Mouse (Mus musculus) hindbrain, postnatal 0 days (tissue): ENCODE results near the gene Gan. TPM values are rescaled to one million over a fixed set of nuclear protein-coding genes. Genes with fewer than 3 reads are reported as not detected.

ENCODE experiments used
- ATAC-seq: fragments of 200-750 bp; cut with Nextera tagmentation; 2 replicates; pipeline ENCODE4 v1.8.0; 2017; ENCODE audit warnings: mild to moderate bottlenecking, moderate TSS enrichment, moderate library complexity
- DNase-seq: peaks from one replicate; pipeline ENCODE4 v3.0.0-alpha.2; 2015; ENCODE audit warnings: low spot score
- H3K27ac ChIP-seq: fragments of 300-500 bp; sonication (generic); 2 replicates; pipeline ENCODE4 v1.5.1; 2014; ENCODE audit warnings: mild to moderate bottlenecking
- H3K27me3 ChIP-seq: fragments of 300-500 bp; sonication (generic); 2 replicates; pipeline ENCODE4 v1.6.1; 2014; ENCODE audit warnings: low read length, mixed read lengths; ENCODE audit not compliant: insufficient read depth
- H3K36me3 ChIP-seq: fragments of 300-500 bp; sonication (generic); 2 replicates; pipeline ENCODE4 v1.6.1; 2014; ENCODE audit warnings: low read length, mixed read lengths; ENCODE audit not compliant: insufficient read depth
- H3K4me1 ChIP-seq: fragments of 300-500 bp; sonication (generic); 2 replicates; pipeline ENCODE4 v1.6.1; 2014; ENCODE audit warnings: antibody characterized with exemption, low read length, mixed read lengths; ENCODE audit not compliant: insufficient read depth
- H3K4me2 ChIP-seq: fragments of 300-500 bp; sonication (generic); 2 replicates; pipeline ENCODE4 v1.6.1; 2014; ENCODE audit warnings: low read depth, mild to moderate bottlenecking, low read length, moderate library complexity, mixed read lengths
- H3K4me3 ChIP-seq: fragments of 300-500 bp; sonication (generic); 2 replicates; pipeline ENCODE4 v1.5.1; 2014; ENCODE audit warnings: low read length
- H3K9ac ChIP-seq: fragments of 300-500 bp; sonication (generic); replicated peaks from 2 replicates; pipeline ENCODE4 v1.6.1; 2014; ENCODE audit warnings: mild to moderate bottlenecking, low read length, moderate library complexity, mixed read lengths
- H3K9me3 ChIP-seq: fragments of 300-500 bp; sonication (generic); 2 replicates; pipeline ENCODE4 v1.6.1; 2016; ENCODE audit warnings: low read length, mixed read lengths
- CTCF ChIP-seq: IDR thresholded peaks from 2 replicates; pipeline ENCODE4 v1.5.1; 2016; ENCODE audit warnings: antibody characterized with exemption, control low read depth, low read depth
- WGBS: fragments of 180-500 bp; shearing (Covaris S2); extraction: QIAGEN DNeasy Blood & Tissue Kit; methylation state at CpG from one replicate; pipeline ENCODE4 v1.1.7; 2014; 5-methylcytosine and 5-hydroxymethylcytosine counted together
- polyA plus RNA-seq: library from polyadenylated mRNA; unstranded; fragments of >200 nt; fragmentation: Nextera tagmentation; extraction: Ambion mirVana; gene quantifications from 2 replicates; pipeline ENCODE4 v1.2.1, GENCODE M21; 2015
- total RNA-seq: library from RNA; depleted of rRNA; stranded (reverse); fragments of >200 nt; gene quantifications from 2 replicates; pipeline ENCODE4 v1.2.3, GENCODE M21; 2014

Gan gene
- total and polyA plus RNA-seq, 2 experiments from 2014 or later, result 5.6 to 8.5 TPM

DNA sequence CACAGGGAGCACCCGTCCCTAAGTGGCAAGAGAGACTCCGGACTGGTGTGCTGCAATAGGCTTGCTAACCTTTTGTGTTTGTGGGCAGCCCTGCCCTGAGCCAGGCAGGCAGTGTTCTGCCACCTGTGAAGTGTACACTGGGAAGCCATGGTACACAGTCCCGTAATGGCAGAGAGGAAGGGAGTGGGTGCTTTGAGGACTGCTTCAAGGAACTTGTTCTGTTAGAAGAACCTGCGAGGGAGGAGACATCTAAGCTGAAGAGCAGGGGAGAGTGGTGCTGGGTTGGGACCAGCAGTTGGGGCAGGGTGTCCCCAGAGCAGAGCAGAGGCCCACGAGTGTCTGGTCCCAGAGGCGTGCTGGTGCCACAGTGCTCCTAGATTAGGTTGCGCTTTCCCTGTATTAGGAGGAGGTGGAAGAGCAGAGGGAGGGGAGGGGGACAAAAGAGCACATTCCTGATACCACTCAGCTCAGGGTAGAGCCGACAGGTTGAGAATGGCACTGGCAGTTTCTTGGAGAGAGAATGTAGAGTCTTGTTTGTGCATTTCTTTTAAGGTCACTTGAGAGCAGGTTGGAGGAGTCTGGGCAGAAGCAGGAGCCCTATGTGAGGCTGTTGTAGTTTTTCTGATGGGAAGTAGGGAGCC, 9.4 kb downstream of the Gan start:
- TF ChIP-seq CTCF, result no peak
- no peak overlapping the region for H3K27ac ChIP-seq
- H3K27me3 ChIP-seq, result no peaks in the 10 kb centered on the region
- no peak overlapping the region for H3K9ac ChIP-seq
- DNase-seq, result no peak
- WGBS, result 81% methylated on average over 8 of the region's 8 CpGs
- ATAC-seq, result no peak
- no peaks in the 10 kb centered on the region for H3K4me1 ChIP-seq
- no peaks in the 10 kb centered on the region for H3K36me3 ChIP-seq
- H3K9me3 ChIP-seq, result no peaks in the 10 kb centered on the region
- H3K4me2 ChIP-seq, result no peak overlapping the region
- no peak overlapping the region for H3K4me3 ChIP-seq

- H3K4me1 ChIP-seq, result 0 out of 2 replicates have a peak, but pooled peaks cover 4% of the 10 kb centered on the region
- ATAC-seq (no peak), DNase-seq (no peak)
- H3K4me3 ChIP-seq, result no peak overlapping the region
- H3K9me3 ChIP-seq, result no peaks in the 10 kb centered on the region
- no peak overlapping the region for H3K9ac ChIP-seq
- no peak for TF ChIP-seq CTCF
- H3K4me2 ChIP-seq, result no peak overlapping the region
- no peaks in the 10 kb centered on the region for H3K36me3 ChIP-seq
- H3K27ac ChIP-seq, result peak overlapping the region; percentile 62; the same call in 1 of the 2 replicates
- WGBS, result 92% methylated on average over 9 of the region's 9 CpGs
- no peaks in the 10 kb centered on the region for H3K27me3 ChIP-seq
Measured at GRCm38 (mm10) chr8:117168378-117168777, 10.4 kb downstream of the Gan start.

GRCm38 (mm10) chr8:117171826-117172225, 13.9 kb downstream of the Gan start:
- H3K9me3 ChIP-seq, result no peaks in the 10 kb centered on the region
- H3K9ac ChIP-seq, result no peak overlapping the region
- H3K27me3 ChIP-seq, result no peaks in the 10 kb centered on the region
- H3K36me3 ChIP-seq, result no peaks in the 10 kb centered on the region
- no peak for TF ChIP-seq CTCF
- WGBS, result 95% methylated on average over 3 of the region's 3 CpGs
- no peak overlapping the region for H3K4me2 ChIP-seq
- no peak overlapping the region for H3K4me3 ChIP-seq
- no peak overlapping the region for H3K27ac ChIP-seq
- ATAC-seq, result no peak
- H3K4me1 ChIP-seq, result 0 out of 2 replicates have a peak, but pooled peaks cover 6% of the 10 kb centered on the region
- no peak for DNase-seq

GRCm38 (mm10) chr8:117172904-117173303, 15.0 kb downstream of the Gan start:
- Histone ChIP-seq H3K36me3 (no peaks in the 10 kb centered on the region), H3K9ac (no peak overlapping the region), H3K27ac (no peak overlapping the region), H3K4me1 (0 out of 2 replicates have a peak, but pooled peaks cover 6% of the 10 kb centered on the region), H3K4me3 (no peak overlapping the region), H3K9me3 (no peaks in the 10 kb centered on the region), H3K4me2 (no peak overlapping the region), H3K27me3 (no peaks in the 10 kb centered on the region)
- ATAC-seq (0 out of 2 replicates have a peak, but pooled peaks have one; percentile 56), DNase-seq (peak; percentile 68)
- 27% methylated on average over 7 of the region's 7 CpGs for WGBS
- peak; percentile 52 for TF ChIP-seq CTCF

DNA sequence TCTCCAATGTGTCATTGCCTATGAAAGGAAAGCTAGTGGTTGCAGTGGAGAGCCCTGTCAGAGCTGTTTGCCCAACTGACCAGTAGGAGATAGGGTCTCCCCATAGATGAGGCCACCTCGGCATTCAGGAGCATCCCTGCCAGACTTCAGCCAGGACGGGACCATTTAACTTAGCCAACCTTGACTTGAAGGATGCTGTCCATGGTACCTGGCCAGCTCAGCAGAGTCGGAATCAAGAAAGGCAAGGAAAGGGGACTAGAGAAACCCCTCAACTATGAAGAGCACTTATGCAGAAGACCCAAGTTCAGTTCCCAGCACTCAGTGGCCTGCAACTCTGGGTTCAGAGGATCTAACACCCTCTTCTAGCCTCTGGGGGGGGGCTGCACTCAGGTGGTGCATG, 15.8 kb downstream of the Gan start:
- no peak for ATAC-seq
- Histone ChIP-seq H3K4me3 (no peak overlapping the region), H3K4me1 (0 out of 2 replicates have a peak, but pooled peaks cover 6% of the 10 kb centered on the region), H3K27me3 (no peaks in the 10 kb centered on the region), H3K27ac (no peak overlapping the region), H3K4me2 (no peak overlapping the region), H3K36me3 (no peaks in the 10 kb centered on the region), H3K9me3 (no peaks in the 10 kb centered on the region), H3K9ac (no peak overlapping the region)
- no peak for TF ChIP-seq CTCF
- no peak for DNase-seq
- WGBS, result 90% methylated on average over 3 of the region's 3 CpGs

DNA sequence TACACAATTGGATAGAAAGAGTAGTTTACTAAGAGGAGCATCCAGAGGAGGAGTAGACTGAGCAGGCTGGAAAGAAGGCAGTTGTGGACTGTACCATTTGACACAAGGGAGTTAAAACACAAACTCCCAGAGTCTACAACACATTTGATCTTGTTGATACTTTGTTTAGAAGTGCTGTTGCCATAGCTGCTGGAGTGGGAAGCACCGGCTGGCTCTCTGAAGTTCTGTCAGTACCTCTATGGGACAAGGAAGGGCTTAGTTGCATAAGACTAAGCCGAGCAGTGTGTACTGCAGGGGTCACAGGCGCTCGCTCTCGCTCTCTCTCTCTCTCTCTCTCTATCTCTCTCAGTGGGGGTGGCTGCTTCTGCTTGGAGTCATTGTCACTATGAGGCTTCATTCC, 16.6 kb downstream of the Gan start:
- Histone ChIP-seq H3K9ac (no peak overlapping the region), H3K27me3 (no peaks in the 10 kb centered on the region), H3K9me3 (no peaks in the 10 kb centered on the region), H3K4me3 (no peak overlapping the region), H3K36me3 (no peaks in the 10 kb centered on the region), H3K27ac (no peak overlapping the region), H3K4me1 (0 out of 2 replicates have a peak, but pooled peaks cover 6% of the 10 kb centered on the region), H3K4me2 (no peak overlapping the region)
- TF ChIP-seq CTCF, result no peak
- 74% methylated on average over 5 of the region's 5 CpGs for WGBS
- DNase-seq, result no peak
- no peak for ATAC-seq

- Histone ChIP-seq H3K4me2 (no peak overlapping the region), H3K4me1 (0 out of 2 replicates have a peak, but pooled peaks cover 6% of the 10 kb centered on the region), H3K9ac (no peak overlapping the region), H3K9me3 (no peaks in the 10 kb centered on the region), H3K4me3 (no peak overlapping the region), H3K27ac (no peak overlapping the region), H3K27me3 (no peaks in the 10 kb centered on the region), H3K36me3 (no peaks in the 10 kb centered on the region)
- 80% methylated on average over 5 of the region's 5 CpGs for WGBS
- ATAC-seq, result no peak
- no peak for TF ChIP-seq CTCF
- no peak for DNase-seq
Measured at GRCm38 (mm10) chr8:117176308-117176707, 18.4 kb downstream of the Gan start.
